Mouse (Mus musculus) mouse trophoblast stem cell (cell line): ENCODE measurements around the gene Olig3.
"Not testable (repeated sequence)": the region's sequence is repeated elsewhere in the genome, so short reads cannot be mapped to it uniquely, and the experiment has no call there.

ENCODE experiments used
- in situ Hi-C, 2 experiments: fragments of 300-500 bp; cut with MseI, MboI; formaldehyde crosslinking; loops; 2 replicates in 1 of 2; 3 replicates in 1 of 2; pipeline ENCODE4 v1.15.1; 2025

Olig3 gene

DNA sequence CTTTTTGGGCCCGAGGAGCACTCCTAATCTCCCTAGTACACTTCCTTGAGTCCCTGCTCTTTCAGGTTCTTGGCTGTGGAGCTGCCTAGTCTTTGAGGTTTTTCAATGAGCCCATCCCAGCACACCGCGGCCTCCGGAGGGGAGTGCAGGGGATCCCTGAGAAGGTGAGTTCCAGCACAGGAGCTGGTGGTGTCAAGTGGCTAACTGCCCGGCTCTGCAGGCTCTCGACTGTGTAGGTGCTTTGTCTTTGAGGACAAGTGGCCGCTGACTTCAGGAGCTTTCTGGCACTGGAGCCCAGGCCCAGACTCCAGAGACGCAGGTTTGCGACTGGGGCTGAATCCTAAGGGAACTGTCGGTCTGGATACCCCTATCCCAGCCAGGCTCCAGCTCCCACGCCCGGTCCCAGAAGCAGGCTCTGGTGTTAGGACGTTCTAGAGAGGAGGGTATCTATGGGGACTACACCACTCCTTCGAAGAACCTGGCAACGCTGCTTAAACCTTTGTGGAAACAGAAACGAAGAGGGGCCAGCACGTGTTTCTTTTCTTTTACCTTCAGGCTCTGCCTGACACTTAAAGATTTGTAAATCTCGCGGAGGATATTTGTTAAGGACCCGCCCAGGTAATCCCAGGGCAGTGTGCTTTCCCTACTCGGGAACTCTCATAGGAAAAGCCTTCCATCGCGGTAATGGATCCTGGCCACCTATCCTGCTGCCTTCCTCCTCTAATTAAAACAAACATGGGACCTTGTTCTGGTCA, 5.4 kb downstream of the Olig3 start:
- in situ Hi-C loops, result no loop called here

DNA sequence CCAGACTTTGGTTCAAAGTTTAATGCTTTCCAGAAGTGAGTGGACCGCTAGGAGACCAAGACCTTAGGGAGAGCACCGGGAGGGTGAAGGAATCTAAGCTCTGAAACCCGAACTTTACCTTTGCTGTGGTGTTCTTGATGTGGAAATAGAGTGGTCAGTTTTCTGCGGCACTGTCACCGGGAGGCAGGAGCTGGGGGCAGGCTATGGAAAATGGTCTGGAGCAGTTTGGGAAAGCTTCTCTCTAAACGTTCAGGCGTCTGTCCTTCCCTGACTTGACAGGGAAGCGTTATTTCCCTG, 5.9 kb downstream of the Olig3 start:
- in situ Hi-C loops, result no loop called here

DNA sequence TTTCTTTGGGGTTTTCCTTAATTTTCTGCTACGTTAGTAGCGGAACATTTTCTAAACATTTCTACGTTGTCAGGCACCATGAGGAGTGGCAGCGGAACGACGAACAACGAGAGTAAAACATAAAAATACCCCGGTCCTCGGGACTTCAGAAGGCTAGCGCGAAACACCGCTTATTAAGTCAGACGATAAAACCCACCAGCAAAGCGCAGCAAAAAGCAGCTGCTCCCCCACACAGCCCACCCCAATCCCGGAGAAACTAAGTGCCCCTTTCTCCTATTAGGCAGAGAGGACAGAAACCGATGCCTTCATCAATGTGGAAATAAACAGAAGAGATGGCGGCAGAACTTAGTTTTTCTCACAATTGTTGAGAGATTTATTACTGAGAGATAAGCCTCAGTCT, 6.5 kb downstream of the Olig3 start:
- in situ Hi-C loops, result no loop called here

DNA sequence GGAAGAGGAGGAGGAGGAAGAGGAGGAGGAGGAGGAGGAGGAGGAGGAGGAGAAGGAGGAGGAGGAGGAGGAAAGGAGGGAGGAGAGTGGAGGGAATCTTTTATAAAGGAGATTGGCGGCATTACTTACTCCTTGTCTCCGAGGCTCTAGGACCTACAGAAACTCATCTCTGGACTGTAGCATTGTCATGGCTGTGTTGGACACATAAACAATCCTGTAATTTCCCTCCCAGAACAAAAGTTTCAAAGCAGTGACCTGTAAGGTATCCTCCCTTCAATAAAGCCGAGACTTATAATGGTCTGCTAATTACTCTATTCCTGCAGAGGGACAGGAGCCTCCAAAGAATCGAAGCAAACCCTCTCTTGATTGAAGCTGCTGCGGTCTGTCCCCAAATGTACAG, 7.0 kb downstream of the Olig3 start:
- in situ Hi-C loops, result no loop called here

DNA sequence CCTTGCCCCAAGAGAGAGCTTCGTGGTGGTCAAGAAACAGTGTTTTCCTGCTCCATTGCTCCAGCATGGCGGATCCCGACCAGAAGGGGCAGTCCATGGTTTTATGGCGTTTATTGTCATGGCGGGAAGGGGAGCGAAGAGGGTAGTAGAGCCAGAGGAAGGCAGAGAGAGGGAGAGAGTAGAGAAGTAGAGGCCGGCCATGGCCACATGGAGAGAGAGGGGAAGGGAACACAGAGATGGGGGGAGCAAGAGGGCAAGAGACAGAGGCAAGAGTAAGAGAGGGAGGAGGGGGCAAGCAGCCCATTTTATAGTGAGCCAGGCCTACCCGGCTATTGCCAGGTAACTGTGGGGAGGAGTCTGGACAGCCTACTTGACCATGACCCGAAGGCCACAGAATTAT, 12.8 kb downstream of the Olig3 start:
- in situ Hi-C loops, result no loop called here

DNA sequence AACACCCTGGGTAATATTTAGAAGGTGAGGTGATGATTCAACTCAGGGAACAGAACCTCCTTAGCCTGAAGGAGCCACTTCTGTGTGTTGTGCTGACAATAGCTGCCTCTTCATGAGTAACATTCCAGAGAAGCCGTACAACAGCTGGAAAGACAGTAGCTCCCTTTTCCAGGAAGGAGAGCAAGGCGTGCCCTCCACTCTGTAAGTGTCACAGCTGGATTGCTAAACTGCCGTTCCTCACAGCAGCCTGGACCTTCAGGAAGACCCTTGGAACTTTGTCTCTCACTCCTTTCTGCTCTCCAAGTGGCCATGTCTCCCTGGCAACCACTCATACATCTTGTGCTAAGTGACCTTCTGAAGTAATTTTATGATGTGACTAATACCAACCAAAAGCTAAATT, 13.8 kb downstream of the Olig3 start:
- in situ Hi-C loops, result no loop called here

DNA sequence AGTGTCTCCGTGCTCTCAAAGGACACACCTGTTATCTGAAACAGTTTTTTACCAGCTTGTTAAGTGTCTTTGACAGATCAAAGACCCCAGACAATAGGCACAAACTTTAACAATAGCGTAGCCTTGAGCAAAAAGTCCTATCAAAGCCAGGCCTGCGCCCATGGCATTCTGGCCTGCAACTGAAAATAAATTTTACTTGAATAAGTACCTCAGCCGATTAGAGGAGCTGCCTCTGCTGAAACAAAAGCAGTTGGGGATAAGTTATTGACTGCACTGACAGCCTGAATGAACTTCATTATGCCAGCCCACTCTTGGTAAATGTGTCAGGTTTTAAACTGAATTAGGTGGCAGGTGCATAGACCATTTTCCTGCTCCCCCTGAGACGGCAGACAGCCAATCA, 15.9 kb downstream of the Olig3 start:
- in situ Hi-C loops, result no loop called here

DNA sequence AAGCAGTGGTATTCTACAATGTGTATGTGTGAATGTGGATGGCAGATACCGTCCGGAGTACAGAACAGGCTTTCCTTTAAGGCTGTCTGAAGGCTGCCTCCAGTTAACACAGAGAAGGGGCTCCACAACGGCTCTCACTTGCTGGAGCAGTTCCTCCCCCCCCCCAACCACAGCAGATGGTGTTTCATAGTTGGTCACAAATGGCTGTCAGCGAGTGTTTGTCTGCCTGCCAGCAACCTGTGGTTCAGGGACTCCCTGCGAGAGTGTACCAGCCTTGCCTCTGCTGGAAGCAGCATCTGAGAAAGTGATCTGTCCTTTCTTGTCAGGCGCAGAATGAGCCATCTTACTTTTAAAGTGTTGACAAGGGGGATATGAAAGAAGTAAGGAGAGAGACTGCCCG, 17.5 kb downstream of the Olig3 start:
- in situ Hi-C loops, result no loop called here

DNA sequence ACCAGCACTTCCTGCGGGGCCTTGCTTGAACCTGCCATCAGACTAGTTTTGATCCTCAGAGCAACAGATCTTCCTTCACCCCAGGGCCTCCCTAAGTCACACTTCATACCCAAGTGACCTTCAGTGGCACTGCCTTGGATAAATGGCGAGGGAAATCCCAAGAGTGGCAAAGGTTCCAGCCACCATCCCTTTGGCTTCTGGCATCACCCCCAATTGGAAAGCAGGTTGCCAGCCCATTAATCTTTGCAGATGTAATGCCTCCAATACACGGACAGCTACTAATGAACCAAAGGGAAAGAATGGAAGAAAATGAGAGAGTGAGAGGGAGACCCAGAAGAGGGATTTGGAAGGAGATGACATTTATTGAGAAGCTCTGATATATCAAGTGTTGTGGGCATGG, 18.0 kb downstream of the Olig3 start:
- in situ Hi-C loops, result no loop called here

DNA sequence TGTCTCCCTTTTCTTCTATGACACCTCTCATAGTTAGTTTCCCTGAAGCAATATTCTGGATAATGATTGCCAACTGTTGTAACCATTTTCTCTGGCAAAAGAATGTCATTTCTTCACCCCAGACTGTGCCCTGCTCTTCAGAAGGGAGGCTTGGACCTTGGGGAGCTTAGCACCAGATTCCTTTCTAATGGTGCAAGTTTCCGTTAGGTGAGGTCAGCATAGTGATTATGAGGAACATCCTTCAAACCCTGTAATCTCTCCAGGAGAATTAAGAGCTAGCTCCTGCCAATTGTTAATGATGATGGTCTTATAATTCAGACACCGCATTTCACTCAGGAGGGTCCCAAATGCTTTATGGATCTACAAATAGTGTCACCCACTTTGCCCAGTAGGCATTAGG, 19.5 kb downstream of the Olig3 start:
- in situ Hi-C loops, result no loop called here

DNA sequence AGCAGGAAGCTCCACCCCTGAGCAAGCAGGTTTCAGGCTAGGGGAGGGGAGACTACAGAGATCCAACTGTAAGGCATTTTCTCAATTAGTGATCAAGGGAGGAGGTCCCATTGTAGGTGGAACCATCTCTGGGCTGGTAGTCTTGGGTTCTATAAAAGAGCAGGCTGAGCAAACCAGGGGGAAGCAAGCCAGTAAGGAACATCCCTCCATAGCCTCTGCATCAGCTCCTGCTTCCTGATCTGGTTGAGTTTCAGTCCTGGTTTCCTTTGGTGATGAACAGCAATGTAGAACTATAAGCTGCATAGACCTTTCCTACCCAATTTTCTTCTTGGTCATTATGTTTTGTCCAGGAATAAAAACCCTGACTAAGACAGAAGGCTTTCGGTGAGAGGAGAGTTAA, 24.6 kb downstream of the Olig3 start:
- in situ Hi-C loops, result not testable (repeated sequence)

DNA sequence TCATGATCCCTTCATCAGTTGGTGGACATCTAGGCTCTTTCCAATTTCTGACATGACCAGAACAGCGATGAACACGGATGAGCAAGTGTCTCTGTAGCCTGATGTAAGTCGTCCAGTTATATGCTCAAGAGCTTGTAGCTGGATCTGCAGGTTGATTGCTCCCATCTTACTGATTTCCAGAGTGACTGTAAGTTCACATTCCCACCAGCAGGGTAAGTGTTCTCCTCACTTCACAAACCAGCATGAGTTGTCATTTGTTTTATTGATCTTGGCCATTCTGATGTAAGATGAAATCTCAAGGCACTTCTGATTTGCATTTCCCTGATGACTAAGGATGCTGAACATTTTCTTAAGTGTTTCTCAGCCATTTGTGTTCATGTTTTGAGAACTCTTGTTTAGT, 27.8 kb downstream of the Olig3 start:
- in situ Hi-C loops, result no loop called here

DNA sequence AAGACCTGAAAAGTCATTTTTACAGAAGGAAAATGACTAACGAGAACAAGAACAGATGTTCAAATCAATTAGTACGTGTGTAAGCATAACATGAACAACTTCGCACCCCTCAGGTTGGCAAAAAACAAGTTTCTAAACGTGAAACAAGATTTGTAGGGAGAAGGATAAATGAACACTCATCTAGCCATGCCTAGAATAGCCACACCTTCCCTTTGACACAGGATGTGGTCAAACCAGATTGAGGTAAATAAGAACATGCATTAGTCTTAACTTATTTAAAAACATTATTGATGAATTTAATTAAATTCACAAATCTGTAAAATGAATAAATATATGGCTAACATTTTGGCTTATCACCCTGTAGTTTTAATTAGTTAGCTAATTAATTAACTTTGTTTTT, 35.5 kb downstream of the Olig3 start:
- in situ Hi-C loops, result no loop called here

DNA sequence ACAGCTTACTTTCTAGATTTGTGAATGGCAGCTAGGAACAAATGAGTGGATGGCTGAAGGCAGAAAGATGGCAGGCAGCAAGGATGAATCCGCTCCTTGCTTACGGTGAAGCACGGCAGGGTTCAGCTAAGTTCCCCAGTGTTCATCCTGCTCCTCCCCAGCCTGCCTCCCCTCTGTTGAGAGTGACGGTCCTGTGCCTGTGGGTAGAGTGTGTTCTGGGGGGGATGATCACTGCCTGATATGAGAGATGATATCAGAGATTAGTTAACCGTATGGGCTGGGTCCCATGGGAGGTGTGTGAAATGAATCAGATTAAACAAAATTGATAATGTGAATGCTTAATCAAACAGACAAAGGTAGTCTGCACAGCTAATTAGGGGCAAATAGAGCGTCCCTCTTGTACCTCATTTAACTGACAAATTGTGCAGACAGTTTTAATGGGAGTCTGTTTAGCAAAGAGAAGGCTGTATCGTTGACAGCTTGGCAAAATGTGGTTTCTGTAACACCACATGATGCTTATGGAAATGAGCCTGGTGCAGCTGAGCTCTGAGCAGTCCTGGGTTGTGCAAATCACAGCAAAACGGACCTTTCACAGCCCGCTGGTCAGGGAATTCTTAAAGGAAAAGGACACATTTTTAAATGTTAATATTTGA, 40.3 kb downstream of the Olig3 start:
- in situ Hi-C loops, result no loop called here

DNA sequence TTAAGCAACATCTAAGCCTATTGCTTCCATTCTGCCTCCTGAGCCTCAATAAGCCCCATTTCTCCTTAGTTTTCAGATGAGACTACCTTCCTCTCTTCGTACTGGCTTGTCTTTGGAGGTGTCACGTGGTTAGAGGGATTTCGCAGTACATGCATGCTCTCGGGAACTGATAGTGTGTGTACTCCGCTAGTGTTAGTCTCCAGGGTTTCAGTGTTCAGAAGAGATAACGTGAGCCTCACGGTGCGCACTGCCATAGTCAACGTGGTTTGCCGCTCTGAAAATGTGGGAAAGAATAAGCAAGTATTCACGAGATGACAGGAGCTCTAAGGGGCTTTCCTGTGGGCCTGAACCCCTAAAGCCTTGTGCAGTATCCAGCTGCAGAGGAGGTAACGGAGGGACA, 41.1 kb downstream of the Olig3 start:
- in situ Hi-C loops, result no loop called here

DNA sequence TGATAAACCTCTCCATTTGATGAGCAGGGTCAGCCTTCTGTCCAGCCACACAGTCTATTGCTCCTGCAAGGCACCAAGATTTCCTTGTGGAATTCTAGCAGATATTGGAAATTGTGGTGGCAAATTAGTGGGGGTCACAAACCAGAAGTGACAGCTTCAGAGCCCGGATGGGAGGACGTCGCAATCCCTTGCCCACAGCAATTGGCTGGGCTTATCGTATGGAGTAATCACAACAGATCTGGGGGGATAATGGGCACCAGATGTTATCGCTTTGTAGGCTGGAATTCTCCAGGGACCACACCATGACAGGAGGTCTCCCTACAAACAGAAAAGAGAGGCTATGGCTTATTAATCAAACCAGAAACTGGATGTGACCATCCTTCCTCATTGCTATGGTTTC, 44.8 kb downstream of the Olig3 start:
- in situ Hi-C loops, result no loop called here

DNA sequence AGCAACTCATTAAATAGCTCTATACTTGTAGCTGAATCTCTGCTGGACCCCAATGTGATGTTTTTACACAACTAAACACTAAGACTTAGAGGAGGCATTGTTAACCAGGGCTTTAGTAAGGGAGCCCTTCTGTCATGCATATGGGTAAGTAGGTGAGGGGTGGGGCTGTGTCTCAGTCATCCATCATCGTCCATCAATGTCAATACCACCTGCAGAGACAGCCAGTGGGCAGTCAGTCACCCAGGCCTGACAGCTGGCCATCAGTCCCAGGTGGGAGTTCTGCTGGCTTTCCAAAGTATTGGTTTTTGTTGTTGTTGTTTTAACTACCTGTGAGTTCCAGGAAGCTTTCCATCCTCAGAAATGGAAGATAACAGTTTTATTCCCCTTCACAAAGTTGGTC, 48.1 kb downstream of the Olig3 start:
- in situ Hi-C loops, result no loop called here

DNA sequence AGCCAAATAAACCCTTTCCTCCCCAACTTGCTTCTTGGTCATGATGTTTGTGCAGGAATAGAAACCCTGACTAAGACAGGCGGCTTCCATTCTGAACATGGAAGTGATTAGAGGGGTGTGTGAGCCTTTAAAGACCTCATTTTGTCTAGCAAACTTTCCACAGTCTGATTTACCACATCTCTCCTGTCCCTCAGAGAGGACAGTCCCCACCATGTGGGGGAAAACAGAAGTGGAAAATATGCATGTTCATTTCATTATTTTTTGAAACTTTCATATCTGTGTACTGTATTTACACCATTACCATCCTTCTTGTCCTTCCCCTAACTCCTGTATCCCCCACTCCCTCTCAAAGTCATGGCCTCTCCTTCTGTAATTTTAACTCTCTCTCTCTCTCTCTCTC, 49.6 kb downstream of the Olig3 start:
- in situ Hi-C loops, result no loop called here

DNA sequence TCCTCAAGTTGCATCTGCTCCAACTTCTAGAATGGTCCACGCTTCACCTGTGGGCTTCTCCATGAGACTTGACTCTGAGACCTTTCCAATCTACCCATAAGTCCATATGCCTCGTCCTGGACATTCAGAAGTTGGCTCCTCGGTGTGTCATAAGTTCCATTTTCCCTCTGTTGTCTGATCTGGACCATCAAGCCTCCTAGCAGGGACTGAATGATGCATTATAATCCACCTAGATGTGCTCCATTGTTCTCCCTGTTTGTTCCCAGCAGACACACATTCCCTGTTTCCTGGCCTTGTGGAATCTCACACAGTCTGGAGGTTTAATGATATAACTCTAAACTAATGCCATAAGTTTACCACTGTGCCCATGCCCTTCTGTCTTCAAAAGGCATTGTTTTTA, 50.8 kb downstream of the Olig3 start:
- in situ Hi-C loops, result no loop called here
